Mouse (Mus musculus): Measurements from ENCODE around the gene Rps6ka4.

DNA sequence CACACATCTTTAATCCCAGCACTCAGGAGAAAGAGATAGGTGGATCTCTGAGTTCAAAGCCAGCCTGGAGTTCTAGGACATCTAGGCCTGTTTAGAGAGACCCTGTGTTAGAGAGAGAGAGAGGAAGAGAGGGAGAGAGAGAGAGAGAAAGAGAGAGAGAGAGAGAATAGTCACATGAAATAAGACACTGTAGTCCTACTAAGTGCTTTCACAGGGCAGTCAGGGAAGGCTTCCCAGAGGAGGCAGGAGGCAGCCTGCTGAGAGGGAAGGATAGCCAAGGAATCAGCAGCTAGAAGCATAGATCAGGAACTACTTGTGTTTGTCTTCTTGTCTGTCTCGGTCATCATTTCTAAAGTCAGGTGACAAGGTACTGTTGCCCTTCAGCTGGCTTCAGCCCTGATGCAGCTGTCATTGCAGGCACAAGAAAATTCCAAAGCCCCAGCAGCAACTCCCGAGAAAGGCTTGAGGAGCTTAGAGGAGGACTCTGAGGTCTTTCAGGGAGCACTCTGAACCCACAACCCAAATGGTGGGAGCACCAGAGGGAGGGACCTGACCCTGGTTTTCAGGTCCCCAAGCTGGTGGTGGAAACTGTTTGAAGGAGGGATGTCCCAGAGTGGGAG lies 18.7 kb upstream of the Rps6ka4 start:
- no peak for TF ChIP-seq EP300 (IDR thresholded peaks at IDR 0.05; ENCODE audit: low read depth)
- TF ChIP-seq CTCF (IDR thresholded peaks at IDR 0.05; ENCODE audit: low read depth), result no peak
